Mouse (Mus musculus) gastrocnemius, postnatal 25 days (tissue): ENCODE data around the gene Tsen34. TPM values are rescaled to one million over a fixed set of nuclear protein-coding genes. Genes with fewer than 3 reads are reported as not detected.

ENCODE experiments used
- DNase-seq: peaks from one replicate; pipeline ENCODE4 v3.0.0; 2022
- long read RNA-seq, 2 experiments: library from polyadenylated mRNA; stranded (forward); transcript quantifications; one replicate each; pipeline ENCODE4 v2.0.0; 2021
- total RNA-seq, 2 experiments: library from RNA; stranded (reverse); gene quantifications; 1 replicate in 1 of 2; 2 replicates in 1 of 2; pipeline ENCODE4 v1.2.3; 2021

Tsen34 gene
- 10 to 100 TPM; 28.2 to 28.4 TPM for total RNA-seq
- long read RNA-seq, experiment 1, transcript Tsen34-202 (4 exons, 1,319 nt), result minor isoform, 7 of 65 reads
- long read RNA-seq, experiment 1, transcript Tsen34-204 (5 exons, 1,779 nt), result major isoform, 43 of 65 reads
- long read RNA-seq, experiment 1, partial matches to known transcripts, result 3 of 65 reads
- long read RNA-seq, experiment 1, other reads (novel, unspliced or antisense), result 12 of 65 reads
- long read RNA-seq, experiment 2, transcript Tsen34-204 (5 exons, 1,779 nt), result major isoform, 38 of 68 reads
- long read RNA-seq, experiment 2, transcript Tsen34-202 (4 exons, 1,319 nt), result minor isoform, 10 of 68 reads
- long read RNA-seq, experiment 2, partial matches to known transcripts, result 4 of 68 reads
- long read RNA-seq, experiment 2, other reads (novel, unspliced or antisense), result 16 of 68 reads

GRCm38 (mm10) chr7:3692382-3692986 lies at the start of gene Tsen34:
TSS of gene Tsen34 (plus strand) at chr7:3692863.
- no peak for DNase-seq

DNA sequence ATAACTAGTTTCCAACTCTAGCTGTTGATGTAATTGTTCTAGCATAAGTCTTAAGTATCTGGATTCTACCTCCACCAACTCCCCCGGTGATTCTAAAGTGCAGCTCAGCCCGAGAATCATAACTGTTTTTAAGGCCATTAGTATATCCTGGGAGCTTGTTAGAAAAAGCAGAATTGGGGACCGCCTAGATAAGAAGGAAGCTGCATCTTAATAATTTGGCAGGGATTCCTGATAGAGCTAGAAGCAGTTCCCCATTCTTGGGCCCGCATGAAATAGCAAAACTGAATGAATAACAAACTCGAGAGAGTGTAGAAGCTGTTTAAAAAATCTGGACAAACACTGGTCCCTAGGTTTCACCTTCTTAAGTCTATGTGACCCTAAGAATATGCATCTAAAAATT lies 49.3 kb upstream of the Tsen34 start:
- no peak for DNase-seq

GRCm38 (mm10) chr7:3643843-3644242 lies 48.8 kb upstream of the Tsen34 start:
- no peak for DNase-seq

DNA sequence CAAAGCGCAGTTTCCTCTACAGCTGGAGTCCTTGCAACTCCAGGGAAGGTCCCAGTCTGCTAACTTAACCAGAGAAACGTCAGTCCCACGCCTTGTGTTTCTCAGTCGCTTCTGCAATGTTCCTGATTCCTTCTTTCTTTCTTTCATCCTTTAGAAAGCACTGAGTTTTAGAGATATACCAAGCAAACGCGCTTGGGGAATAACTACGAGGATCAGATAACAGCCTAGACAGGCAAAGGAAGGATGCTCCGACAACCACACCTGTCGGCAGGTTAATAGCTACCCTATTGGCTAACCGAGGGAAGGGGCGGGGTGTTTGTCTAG lies 48.4 kb upstream of the Tsen34 start:
- DNase-seq, result no peak

GRCm38 (mm10) chr7:3644672-3645487 lies 47.8 kb upstream of the Tsen34 start, which contains the start of gene Cnot3:
TSS of gene Cnot3 (plus strand) at chr7:3645268.
- peak; percentile 100 for DNase-seq

GRCm38 (mm10) chr7:3645488-3646025 lies 47.1 kb upstream of the Tsen34 start:
- no peak for DNase-seq

DNA sequence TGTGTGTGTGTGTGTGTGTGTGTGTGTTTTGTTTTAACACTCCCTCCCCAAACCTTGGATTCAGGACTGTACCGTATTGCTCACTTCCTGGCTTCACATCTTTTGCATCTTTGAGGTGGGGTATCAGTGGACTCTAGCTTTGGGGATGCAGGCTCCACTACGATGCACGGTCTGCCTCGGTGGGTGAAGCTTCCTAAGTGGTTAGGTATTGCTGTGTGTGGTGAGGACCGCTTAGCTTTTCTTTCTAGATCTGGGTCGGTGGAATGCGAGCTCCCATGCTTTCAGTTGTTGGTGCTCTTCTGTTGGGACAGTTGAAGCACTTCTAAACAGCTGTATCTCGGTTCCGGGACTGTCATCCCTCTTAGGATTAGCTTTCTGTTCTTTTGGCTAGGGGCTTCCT lies 46.5 kb upstream of the Tsen34 start:
- no peak for DNase-seq

GRCm38 (mm10) chr7:3646641-3647040 lies 46.0 kb upstream of the Tsen34 start:
- no peak for DNase-seq

GRCm38 (mm10) chr7:3656966-3657365 lies 35.7 kb upstream of the Tsen34 start:
- no peak for DNase-seq

GRCm38 (mm10) chr7:3658578-3658977 lies 34.1 kb upstream of the Tsen34 start:
- DNase-seq, result no peak

DNA sequence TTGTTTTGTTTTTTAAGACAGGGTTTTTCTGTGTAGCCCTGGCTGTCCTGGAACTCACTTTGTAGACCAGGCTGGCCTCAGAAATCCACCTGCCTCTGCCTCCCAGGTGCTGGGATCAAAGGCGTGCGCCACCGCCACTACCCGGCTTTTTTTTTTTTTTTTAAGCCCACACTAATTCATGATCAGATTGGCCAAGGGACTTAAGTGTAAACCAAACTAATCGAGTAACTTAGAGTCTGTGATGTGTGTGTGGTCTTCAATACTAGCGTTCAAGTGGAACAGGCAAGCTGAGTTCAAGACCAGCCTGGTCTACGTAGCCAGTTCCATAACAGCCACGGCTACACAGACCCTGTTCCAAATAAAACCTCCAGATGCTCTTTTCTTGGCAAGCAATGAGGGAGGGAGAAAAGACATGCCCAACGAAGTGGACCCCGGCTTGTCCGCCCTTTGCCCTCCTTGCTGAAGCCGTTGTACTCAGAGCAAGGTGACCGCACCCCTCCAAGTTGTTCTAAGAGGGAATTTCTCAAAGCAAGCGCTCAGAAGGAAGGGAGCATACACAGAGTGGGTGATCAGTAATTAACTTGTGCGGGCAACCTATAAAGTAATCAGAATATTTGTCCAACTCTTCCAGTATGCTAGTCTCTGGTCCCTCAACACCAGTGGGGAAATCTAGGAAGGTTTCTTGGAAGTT lies 28.0 kb upstream of the Tsen34 start:
- no peak for DNase-seq

DNA sequence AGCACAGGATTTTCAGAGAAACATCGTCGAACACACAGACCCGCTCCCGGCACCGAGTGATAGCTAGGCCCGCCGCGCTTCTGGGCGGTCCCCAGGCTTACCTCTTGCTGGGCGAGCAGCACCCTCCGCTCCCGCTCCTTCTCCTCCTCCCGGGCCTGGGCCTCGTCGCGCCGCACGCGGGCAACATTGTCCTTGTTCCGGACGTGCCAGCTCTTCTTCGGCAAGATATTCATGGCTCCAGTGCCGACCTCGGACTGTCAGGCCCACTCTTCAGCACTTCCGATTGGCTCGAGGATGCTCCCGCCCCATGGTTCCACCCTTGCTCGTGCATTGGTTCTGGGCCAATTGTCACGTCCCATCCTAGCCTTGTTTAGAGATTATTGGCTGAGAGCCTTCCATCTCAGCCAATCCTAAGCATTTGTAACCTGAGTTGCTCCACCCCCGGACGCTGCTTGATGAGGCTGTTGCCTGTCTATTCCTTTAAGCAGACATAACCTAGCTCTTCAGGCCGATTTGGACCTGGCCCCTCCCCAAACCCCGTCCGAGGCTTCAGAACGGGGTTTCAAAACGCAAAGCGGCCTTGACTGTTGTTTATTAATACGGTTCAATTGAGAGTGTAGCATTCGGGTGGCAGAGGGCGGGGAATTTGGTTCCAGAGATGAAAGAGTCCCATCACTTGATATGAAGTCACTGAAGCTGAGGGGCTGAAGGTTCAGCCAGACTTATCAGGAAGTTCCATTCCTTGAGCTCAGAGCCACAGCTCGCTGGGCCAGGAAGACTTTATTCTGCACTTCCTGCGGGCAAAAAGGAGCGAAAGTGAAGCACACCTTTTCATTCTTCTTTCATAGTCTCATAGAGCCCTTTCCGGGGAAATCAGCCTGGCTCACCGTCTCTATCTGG lies 27.2 kb upstream of the Tsen34 start, which contains the start of gene Leng1:
Gene Leng1, minus strand, starts transcription at position 626 of the 900 bp plus-strand sequence.
- DNase-seq, result peak; percentile 97

- DNase-seq, result no peak
Measured at GRCm38 (mm10) chr7:3666921-3667391, 25.7 kb upstream of the Tsen34 start.

DNA sequence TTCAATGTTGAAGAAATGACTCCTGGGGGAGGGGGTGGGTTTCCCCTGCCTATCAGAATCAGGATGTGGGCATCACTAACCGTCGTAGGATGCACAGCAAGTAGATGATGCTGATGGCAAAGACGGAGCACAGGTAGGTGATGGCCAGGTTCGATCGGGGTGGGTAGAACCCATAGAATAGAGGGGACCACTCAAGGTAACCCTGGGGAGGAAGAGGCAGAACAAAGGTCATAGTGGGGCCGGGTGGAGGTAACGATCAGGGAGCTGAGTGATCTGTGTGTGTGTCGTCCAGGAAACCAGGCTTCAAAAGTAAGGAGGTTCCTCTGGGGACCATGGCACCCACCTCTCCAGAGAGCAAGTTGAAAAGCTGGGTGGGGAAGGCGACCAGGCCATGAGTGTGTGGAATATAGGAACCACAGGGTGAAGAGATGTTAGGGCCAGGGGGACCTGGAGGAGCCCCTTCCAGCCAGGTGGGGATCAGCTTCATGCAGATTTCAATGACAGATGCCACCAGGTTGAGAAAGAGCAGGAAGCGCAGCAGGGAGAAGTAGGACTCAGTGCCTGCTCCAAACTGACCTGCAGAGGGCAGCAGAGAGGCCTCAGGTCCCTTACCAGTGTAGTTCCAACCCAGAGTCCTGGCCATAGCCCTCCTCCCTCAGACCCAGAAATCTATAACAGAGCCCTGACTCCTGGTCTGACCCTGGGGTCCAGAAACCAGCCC lies 18.0 kb upstream of the Tsen34 start:
- peak; percentile 60 for DNase-seq

DNA sequence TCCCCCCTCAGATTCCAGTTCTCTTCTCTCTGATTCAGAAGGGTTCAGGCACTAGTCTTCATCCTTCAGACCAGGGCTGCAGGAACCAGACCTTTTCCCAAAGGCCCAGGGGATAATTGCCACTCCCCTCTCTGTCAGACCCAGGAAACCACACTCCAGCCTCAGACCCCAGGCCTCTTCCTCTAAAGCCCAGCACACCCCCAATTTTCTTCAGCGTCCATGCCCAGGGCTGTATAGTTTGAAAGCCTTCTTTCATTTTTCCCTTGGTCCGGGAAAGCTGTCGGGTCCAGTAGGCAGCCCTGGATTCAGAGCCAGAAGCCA lies 17.5 kb upstream of the Tsen34 start:
- DNase-seq, result no peak

GRCm38 (mm10) chr7:3676371-3676770 lies 16.3 kb upstream of the Tsen34 start:
- DNase-seq, result no peak

DNA sequence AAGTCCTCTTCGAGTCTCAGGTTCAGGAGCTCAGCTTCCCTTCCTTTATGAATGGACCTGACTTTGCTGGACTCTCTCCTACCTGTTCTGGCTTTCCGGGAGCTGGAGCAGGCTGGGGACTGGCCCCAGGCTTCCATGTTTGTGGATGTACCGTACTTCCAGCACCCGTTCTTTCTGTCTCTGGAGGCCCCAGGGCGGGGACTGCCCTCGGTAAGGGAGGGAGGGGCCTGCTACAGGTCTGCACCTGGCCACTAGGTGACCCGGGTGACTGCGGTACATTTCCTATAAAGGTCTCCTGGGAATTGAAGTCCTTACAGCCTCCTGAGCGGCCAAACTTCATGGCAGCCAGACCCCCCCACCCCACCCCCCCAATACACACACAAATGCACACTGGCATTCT lies 15.3 kb upstream of the Tsen34 start, which contains the start of gene Tmc4:
Gene Tmc4, minus strand, starts transcription at position 212 of the 400 bp plus-strand sequence.
- no peak for DNase-seq

DNA sequence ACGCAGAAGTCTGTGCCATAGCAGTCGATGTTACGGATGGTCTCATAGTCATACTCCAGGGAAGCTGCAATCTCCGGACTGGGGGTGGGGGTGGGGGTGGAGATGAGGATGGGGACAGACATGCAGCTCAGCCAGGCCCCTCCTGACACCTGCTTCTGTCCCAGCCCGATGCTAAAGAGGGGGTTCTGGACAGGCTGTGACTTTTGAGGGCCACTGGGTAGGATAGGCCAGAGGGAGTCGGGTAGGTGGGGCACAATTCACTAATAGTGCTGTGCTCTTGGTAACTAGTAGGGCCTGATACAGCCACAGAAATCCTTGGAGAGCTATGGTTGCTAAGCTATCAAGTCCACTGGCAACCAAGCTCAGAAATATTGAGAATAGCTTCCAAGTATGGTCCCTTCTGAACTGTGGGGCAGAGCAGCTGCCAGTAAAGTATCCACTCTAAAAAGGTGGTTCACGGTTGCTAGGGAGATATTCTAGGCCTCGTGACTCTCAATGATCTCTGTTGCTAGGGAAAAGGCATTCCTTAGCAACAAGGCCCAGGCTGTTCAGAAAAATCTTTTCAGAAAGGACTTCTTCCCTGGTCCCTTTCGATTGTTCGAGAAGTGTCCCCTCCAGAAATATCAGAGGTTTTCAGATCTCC lies 8.6 kb upstream of the Tsen34 start:
- no peak for DNase-seq

DNA sequence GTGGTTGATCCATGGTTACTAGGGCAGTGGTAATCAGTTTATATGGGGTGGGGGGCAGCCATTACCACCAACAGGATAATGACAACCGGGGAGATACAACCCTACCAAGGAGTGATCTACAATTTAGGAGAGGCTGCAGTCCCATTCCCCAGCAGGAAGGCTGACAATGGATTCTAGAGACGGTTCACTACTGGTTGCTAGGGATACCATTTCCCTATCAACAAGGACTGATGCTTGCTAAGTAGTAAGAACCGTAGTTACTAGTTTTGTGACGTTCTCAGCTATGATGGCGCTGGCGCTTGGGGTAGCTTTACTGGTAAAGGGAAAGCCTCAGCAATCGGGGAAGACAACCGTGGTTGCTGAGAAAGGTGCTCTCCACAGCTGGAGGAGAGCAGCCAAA lies 8.0 kb upstream of the Tsen34 start:
- no peak for DNase-seq
